Mouse (Mus musculus): ENCODE results near the gene Lpin2. TPM values are rescaled to one million over a fixed set of nuclear protein-coding genes. Genes with fewer than 3 reads are reported as not detected.

Lpin2 gene
- polyA plus RNA-seq, 1 experiment from 2014 or later, result 39.9 TPM

DNA sequence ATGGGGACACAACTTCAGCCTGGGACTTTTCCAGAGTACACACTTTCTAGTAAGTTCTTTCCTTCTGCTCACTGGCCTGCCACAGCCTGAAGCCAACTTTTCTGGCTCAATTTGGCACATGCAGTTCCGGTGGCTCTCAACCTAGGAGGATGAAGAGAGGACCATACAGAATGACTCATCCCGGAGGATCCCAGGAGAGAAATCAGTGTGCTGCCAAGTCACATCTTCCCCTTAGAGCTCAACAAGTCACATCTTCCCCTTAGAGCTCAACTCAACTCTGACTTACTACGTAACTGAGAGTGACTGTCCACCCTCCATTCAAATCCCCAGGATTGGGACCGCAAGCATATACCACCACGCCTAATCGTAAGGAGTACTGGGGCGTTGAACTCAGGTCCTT lies 105.2 kb downstream of the Lpin2 start:
- Histone ChIP-seq H3K36me3 (ENCODE audit: insufficient read depth) (no peaks in the 10 kb centered on the region), H3K9ac (no peak overlapping the region), H3K4me2 (no peak overlapping the region), H3K4me1 (ENCODE audit: insufficient read depth) (peaks cover 10% of the 10 kb centered on the region; the same call in 1 of the 2 replicates), H3K9me3 (ENCODE audit: low read depth, low read length) (no peaks in the 10 kb centered on the region), H3K4me3 (ENCODE audit: low read depth, low read length) (no peak overlapping the region), H3K27ac (ENCODE audit: low read depth) (no peak overlapping the region), H3K27me3 (ENCODE audit: insufficient read depth, low read length) (no peaks in the 10 kb centered on the region)
- TF ChIP-seq CTCF (IDR thresholded peaks at IDR 0.05; ENCODE audit: low read depth), result no peak
- 95% methylated on average over 7 of the region's 7 CpGs for WGBS
- DNase-seq (no peak), ATAC-seq (ENCODE audit: insufficient read depth) (no peak)

DNA sequence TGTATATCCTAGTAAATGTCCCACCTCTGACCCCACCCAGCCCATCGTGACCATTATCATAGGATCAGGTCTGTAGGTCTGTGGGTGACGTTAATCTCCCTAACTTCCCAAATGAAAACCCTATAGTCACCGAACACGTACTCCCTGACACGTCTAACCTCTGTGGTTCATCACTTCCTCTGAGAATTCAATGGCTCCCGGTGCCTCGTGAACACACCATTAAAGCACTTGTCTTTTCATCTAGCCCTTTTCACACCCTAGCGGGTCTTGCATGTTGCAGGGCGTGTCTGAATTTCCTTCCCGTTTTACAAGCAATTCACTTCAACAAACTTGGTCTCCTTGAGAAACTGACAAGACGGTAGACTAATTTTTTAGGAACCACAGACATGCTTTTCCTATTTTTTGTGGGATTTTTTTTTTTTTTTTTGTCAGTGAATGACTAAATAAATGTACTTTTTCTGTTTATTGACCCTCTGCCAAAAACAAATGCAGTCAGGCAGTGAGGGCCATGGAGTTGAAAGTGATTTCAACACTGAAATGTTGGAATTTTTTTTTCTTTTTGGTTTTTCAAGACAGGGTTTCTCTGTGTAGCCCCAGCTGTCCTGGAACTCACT lies 105.9 kb downstream of the Lpin2 start:
- DNase-seq (peak; percentile 32), ATAC-seq (ENCODE audit: insufficient read depth) (no peak)
- Histone ChIP-seq H3K27me3 (ENCODE audit: insufficient read depth, low read length) (no peaks in the 10 kb centered on the region), H3K4me3 (ENCODE audit: low read depth, low read length) (no peak overlapping the region), H3K27ac (ENCODE audit: low read depth) (no peak overlapping the region), H3K4me1 (ENCODE audit: insufficient read depth) (peaks cover 10% of the 10 kb centered on the region; the same call in 1 of the 2 replicates), H3K9ac (no peak overlapping the region), H3K9me3 (ENCODE audit: low read depth, low read length) (no peaks in the 10 kb centered on the region), H3K4me2 (no peak overlapping the region), H3K36me3 (ENCODE audit: insufficient read depth) (no peaks in the 10 kb centered on the region)
- 80% methylated on average over 11 of the region's 11 CpGs for WGBS
- TF ChIP-seq CTCF (IDR thresholded peaks at IDR 0.05; ENCODE audit: low read depth), result no peak

DNA sequence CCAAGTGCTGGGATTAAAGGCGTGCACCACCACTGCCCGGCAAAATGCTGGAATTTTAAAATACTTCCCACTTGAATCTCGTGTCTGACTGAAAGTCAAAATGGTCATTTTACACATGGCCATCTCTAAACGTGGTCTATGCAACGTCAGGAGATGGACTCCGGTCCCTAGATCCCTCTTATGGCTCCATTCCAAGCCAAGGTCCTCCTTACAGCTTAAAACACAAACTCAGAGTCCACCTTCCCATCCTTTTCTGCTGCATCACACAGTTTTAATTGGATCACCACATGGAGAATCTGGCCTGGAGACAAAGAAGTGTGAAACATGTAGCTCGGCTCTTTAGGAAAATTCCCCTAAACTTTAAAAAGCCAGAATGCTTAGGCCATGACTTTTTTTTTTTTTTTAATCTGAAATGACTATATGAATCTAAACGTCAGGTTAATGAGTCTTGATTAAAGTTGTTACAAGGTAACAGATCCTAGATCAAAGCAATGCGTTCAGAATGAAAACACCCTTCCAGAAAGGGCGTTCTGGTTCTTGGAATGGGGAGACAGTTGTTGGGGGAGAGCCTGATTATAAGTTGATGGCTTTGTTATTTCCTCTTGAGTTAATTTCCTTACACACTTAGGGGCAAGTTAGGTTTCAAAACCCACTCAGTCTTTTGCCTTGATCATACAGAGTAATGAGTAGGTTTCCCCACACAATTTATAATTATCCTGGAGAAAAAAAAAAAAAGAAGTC lies 106.6 kb downstream of the Lpin2 start:
- Histone ChIP-seq H3K4me2 (no peak overlapping the region), H3K4me3 (ENCODE audit: low read depth, low read length) (no peak overlapping the region), H3K36me3 (ENCODE audit: insufficient read depth) (no peaks in the 10 kb centered on the region), H3K4me1 (ENCODE audit: insufficient read depth) (peaks cover 10% of the 10 kb centered on the region; the same call in 1 of the 2 replicates), H3K27ac (ENCODE audit: low read depth) (peak overlapping the region; percentile 18; the same call in 1 of the 2 replicates), H3K9ac (no peak overlapping the region), H3K9me3 (ENCODE audit: low read depth, low read length) (no peaks in the 10 kb centered on the region), H3K27me3 (ENCODE audit: insufficient read depth, low read length) (no peaks in the 10 kb centered on the region)
- 84% methylated on average over 10 of the region's 10 CpGs for WGBS
- TF ChIP-seq CTCF (IDR thresholded peaks at IDR 0.05; ENCODE audit: low read depth), result no peak
- no peak for ATAC-seq (ENCODE audit: insufficient read depth)
- no peak for DNase-seq

DNA sequence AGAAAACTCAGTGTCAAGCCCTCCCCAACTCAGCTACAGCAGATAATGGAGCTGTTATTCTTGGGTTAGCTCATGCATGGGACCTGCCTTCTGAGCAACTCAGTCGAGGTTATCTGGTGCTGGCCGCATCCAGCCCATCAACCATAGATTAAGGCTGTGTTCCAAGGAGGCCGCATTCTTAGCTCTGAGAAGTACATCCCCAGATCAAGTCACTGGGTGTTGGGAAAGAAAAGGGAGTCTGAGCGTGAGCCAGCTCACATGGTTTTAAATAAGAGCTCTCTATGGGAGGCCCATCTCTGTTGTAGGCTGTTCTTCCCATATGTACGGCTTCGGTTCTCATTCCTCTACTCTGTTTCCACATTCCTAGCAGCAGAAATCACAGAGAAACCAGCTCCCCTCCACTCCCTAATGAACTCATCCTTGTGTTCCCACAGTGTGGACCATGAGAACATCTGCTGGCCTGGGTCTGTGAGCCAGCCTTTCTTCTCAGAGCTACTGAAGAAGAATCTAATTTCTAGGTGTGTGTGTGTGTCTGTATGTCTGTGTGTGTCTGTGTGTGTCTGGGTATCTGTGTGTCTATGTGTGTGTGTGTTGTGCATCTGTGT lies 107.3 kb downstream of the Lpin2 start:
- Histone ChIP-seq H3K27ac (ENCODE audit: low read depth) (peak overlapping the region; percentile 36), H3K36me3 (ENCODE audit: insufficient read depth) (no peaks in the 10 kb centered on the region), H3K4me3 (ENCODE audit: low read depth, low read length) (no peak overlapping the region), H3K27me3 (ENCODE audit: insufficient read depth, low read length) (no peaks in the 10 kb centered on the region), H3K9me3 (ENCODE audit: low read depth, low read length) (no peaks in the 10 kb centered on the region), H3K9ac (no peak overlapping the region), H3K4me1 (ENCODE audit: insufficient read depth) (peaks cover 10% of the 10 kb centered on the region; the same call in 1 of the 2 replicates), H3K4me2 (no peak overlapping the region)
- DNase-seq (peak; percentile 18), ATAC-seq (ENCODE audit: insufficient read depth) (no peak)
- 64% methylated on average over 6 of the region's 6 CpGs for WGBS
- no peak for TF ChIP-seq CTCF (IDR thresholded peaks at IDR 0.05; ENCODE audit: low read depth)

DNA sequence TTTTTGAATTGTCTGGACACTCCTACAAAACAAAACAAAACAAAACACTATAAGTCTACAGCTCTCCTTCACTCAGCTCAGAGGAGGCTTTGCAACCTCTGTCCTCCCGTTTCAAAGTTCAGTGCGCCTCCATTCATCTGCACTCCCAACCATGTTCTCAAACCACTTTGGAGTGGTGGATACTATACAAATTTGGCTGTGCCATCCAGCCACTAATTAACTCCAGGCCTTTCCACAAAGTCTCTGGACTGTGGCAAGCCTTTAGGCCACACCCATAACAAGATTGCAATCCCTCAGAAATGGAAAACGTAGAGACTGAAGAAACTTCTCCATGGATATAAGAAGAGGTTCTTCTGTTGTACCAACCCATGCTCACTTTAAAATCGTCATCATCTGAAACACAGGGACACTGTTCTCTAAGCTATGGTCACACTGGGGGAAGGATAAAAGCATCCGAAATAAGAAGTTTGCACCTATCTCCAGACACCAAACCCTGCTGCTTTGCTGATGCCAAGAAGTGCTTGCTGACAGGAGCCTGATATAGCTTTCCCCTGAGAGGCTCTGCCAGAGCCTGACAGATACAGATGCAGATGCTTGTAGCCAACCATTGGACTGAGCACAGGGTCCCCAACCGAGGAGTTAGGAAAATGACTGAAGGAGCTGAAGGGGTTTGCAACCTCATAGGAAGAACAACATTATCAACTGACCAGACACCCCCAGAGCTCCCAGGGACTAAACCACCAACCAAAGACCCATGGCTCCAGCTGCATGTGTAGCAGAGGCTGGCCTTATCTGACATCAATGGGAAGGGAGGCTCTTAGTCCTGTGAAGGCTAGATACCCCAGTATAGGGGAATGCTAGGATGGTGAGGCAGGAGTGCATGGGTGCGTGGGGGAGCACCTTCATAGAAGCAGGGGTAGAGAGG lies 108.4 kb downstream of the Lpin2 start:
- DNase-seq (no peak), ATAC-seq (ENCODE audit: insufficient read depth) (no peak)
- Histone ChIP-seq H3K9me3 (ENCODE audit: low read depth, low read length) (no peaks in the 10 kb centered on the region), H3K4me3 (ENCODE audit: low read depth, low read length) (no peak overlapping the region), H3K27me3 (ENCODE audit: insufficient read depth, low read length) (no peaks in the 10 kb centered on the region), H3K4me2 (no peak overlapping the region), H3K4me1 (ENCODE audit: insufficient read depth) (peaks cover 3% of the 10 kb centered on the region; the same call in 1 of the 2 replicates), H3K36me3 (ENCODE audit: insufficient read depth) (no peaks in the 10 kb centered on the region), H3K9ac (no peak overlapping the region), H3K27ac (ENCODE audit: low read depth) (no peak overlapping the region)
- WGBS, result 78% methylated on average over 7 of the region's 7 CpGs
- TF ChIP-seq CTCF (IDR thresholded peaks at IDR 0.05; ENCODE audit: low read depth), result no peak

DNA sequence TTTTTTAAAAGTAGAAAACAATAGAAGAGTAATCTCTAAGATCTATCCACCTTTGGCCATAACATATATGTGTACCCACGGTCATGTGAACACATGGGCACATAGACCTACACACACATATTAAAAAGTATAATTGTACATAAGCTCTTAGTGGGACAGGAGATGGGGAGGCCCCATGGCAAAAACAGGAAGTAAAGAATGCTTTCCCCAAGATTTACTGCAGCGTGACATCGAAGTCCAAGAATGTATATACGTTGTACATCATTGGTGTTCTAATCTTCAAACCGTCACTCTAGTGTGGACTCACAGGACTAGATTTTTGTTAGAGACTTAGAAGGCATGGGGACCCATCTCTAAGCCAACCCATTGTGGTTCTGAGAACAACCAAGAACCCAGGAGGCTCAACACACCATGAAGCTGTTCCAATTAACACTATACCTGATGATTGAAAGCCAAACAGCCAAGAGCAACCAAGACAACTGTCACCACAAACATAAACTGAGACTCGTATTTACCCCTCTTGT lies 109.6 kb downstream of the Lpin2 start:
- 86% methylated on average over 6 of the region's 6 CpGs for WGBS
- Histone ChIP-seq H3K4me1 (ENCODE audit: insufficient read depth) (no peaks in the 10 kb centered on the region), H3K4me2 (no peak overlapping the region), H3K36me3 (ENCODE audit: insufficient read depth) (no peaks in the 10 kb centered on the region), H3K27ac (ENCODE audit: low read depth) (no peak overlapping the region), H3K4me3 (ENCODE audit: low read depth, low read length) (no peak overlapping the region), H3K27me3 (ENCODE audit: insufficient read depth, low read length) (no peaks in the 10 kb centered on the region), H3K9me3 (ENCODE audit: low read depth, low read length) (no peaks in the 10 kb centered on the region), H3K9ac (no peak overlapping the region)
- no peak for ATAC-seq (ENCODE audit: insufficient read depth)
- no peak for DNase-seq
- TF ChIP-seq CTCF (IDR thresholded peaks at IDR 0.05; ENCODE audit: low read depth), result no peak

Measured in lung, embryonic 14.5 days (tissue).